Comparison of ENCODE assay signal across 13 mouse cellular contexts in genomic region chr7:97340907-97341849, GRCm38 (mm10). TPM values are rescaled to one million over a fixed set of nuclear protein-coding genes. Genes with fewer than 3 reads are reported as not detected.
DNase-seq lines count a peak whose midpoint lies in the region; ATAC-seq and TF ChIP-seq lines count a peak whose summit lies in the region.
"Had no signal": no experiment of that assay in that cellular context is flagged by ENCODE, and none has a peak within 500 bp of the region (broad histone marks: within the 10 kb centered on the region; RNA-seq: fewer than 3 reads in every experiment).

No protein-coding gene starts in this region.

- peak; percentile 36 to 56 for DNase-seq in kidney, postnatal 36 days
- DNase-seq in kidney, postnatal 10 days: no peak
- peak; percentile 97 for DNase-seq in R1 (ENCODE audit: low read depth, low spot score)
- peak; percentile 97 for DNase-seq in liver, adult 2 months (ENCODE audit: extremely low read depth, low read depth, low spot score)
- DNase-seq in right cerebral cortex, postnatal 25 days: no peak
- no peak for DNase-seq in layer of hippocampus, postnatal 25 days (ENCODE audit: extremely low spot score in 1 of 2, low spot score in 1 of 2)
- DNase-seq: adrenal gland, adult 8-10 months; cerebellum, adult 11-12 months; gastrocnemius, postnatal 36 days had no signal

- 38% methylated on average over 18 of the region's 18 CpGs for WGBS in liver, adult 2 months
- WGBS in stomach, embryonic 16.5 days: 54% methylated on average over 18 of the region's 18 CpGs

- no peak overlapping the region for H3K4me3 ChIP-seq in liver, adult 2 months (ENCODE audit: insufficient read depth, low read depth, low read length)
- no peak overlapping the region for H3K4me3 ChIP-seq in stomach, embryonic 16.5 days (replicated peaks; ENCODE audit: low read length)
- H3K4me3 ChIP-seq: hindbrain, embryonic 12.5 days; myocyte had no signal

- no peaks in the 10 kb centered on the region for H3K36me3 ChIP-seq in liver, adult 2 months (ENCODE audit: control insufficient read depth, insufficient read depth, low read length)
- H3K36me3 ChIP-seq in stomach, embryonic 16.5 days (ENCODE audit: control insufficient read depth, insufficient read depth, low read length): no peaks in the 10 kb centered on the region
- H3K36me3 ChIP-seq: hindbrain, embryonic 12.5 days had no signal

- 0 out of 2 replicates have a peak overlapping the region, but pooled peaks have one; percentile 0 for H3K4me2 ChIP-seq in stomach, embryonic 16.5 days (ENCODE audit: low read depth, low read length)
- H3K4me2 ChIP-seq: hindbrain, embryonic 12.5 days had no signal

- no peak overlapping the region for H3K9ac ChIP-seq in liver, adult 2 months (ENCODE audit: low read depth, low read length)
- no peak overlapping the region for H3K9ac ChIP-seq in stomach, embryonic 16.5 days (ENCODE audit: low read length)
- H3K9ac ChIP-seq: hindbrain, embryonic 12.5 days had no signal

- H3K4me1 ChIP-seq in liver, adult 2 months (ENCODE audit: control insufficient read depth, insufficient read depth, low read length): peaks cover 21% of the 10 kb centered on the region
- H3K4me1 ChIP-seq in stomach, embryonic 16.5 days (ENCODE audit: control insufficient read depth, insufficient read depth, low read length): peaks cover 12% of the 10 kb centered on the region

- H3K27me3 ChIP-seq in liver, adult 2 months (ENCODE audit: control insufficient read depth, insufficient read depth, low read length): no peaks in the 10 kb centered on the region
- no peaks in the 10 kb centered on the region for H3K27me3 ChIP-seq in stomach, embryonic 16.5 days (ENCODE audit: control insufficient read depth, insufficient read depth, low read length)
- H3K27me3 ChIP-seq: hindbrain, embryonic 12.5 days had no signal

- TF ChIP-seq CTCF in liver, adult 2 months (IDR thresholded peaks at IDR 0.05; ENCODE audit: low read depth, low read length): no peak

- TF ChIP-seq POLR2A in liver, adult 2 months (IDR thresholded peaks at IDR 0.05; ENCODE audit: extremely low read depth, insufficient read depth, low read length): no peak

- peaks cover 8% of the 10 kb centered on the region; the same call in 1 of the 2 replicates for H3K79me2 ChIP-seq in liver, adult 2 months (ENCODE audit: control insufficient read depth, insufficient read depth, low read length)

- no peaks in the 10 kb centered on the region for H3K9me3 ChIP-seq in stomach, embryonic 16.5 days (replicated peaks; ENCODE audit: control insufficient read depth, low read length)
- H3K9me3 ChIP-seq: hindbrain, embryonic 12.5 days had no signal

- H3K27ac ChIP-seq in liver, adult 2 months (replicated peaks; ENCODE audit: insufficient read depth, low read depth, low read length): peak overlapping the region; percentile 78
- peak overlapping the region; percentile 38 for H3K27ac ChIP-seq in stomach, embryonic 16.5 days (ENCODE audit: low read length)
- H3K27ac ChIP-seq: hindbrain, embryonic 12.5 days; macrophage had no signal

- ATAC-seq in stomach, embryonic 16.5 days (ENCODE audit: insufficient read depth, low FRiP score): peak; percentile 57; the same call in 1 of the 2 replicates

RNA-seq across cellular contexts. Expression of gene Kctd21, which starts 9.1 kb away (rescaled TPM):
- total RNA-seq in liver, adult 2 months (2014; rRNA removed): 3.2 and 4.2 TPM in 2 replicates
- 4.8 and 5.4 TPM in 2 replicates for polyA plus RNA-seq in liver, adult 2 months (2012; rRNA removed)
- 5.1 and 5.3 TPM in 2 replicates for polyA plus RNA-seq in stomach, embryonic 16.5 days (2015; fragmentation: Nextera tagmentation; extraction: Ambion mirVana)
- total RNA-seq in layer of hippocampus, postnatal 25 days (2021): 10 to 100 TPM; 10.5 to 14.8 TPM

RNA-seq across cellular contexts. Expression of gene Usp35, which starts 9.4 kb away (rescaled TPM):
- 0.87 and 1.0 TPM in 2 replicates for total RNA-seq in liver, adult 2 months (2014; rRNA removed)
- polyA plus RNA-seq in liver, adult 2 months (2012; rRNA removed): 0.86 and 1.5 TPM in 2 replicates
- polyA plus RNA-seq in stomach, embryonic 16.5 days (2015; fragmentation: Nextera tagmentation; extraction: Ambion mirVana): 0.95 and 1.5 TPM in 2 replicates
- 10 to 100 TPM; 11.5 to 14.0 TPM for total RNA-seq in layer of hippocampus, postnatal 25 days (2021)

RNA-seq across cellular contexts. Expression of gene Alg8, which starts 30.2 kb away (rescaled TPM):
- 3.3 and 6.2 TPM in 2 replicates for total RNA-seq in liver, adult 2 months (2014; rRNA removed)
- polyA plus RNA-seq in liver, adult 2 months (2012; rRNA removed): 6.3 and 7.5 TPM in 2 replicates
- polyA plus RNA-seq in stomach, embryonic 16.5 days (2015; fragmentation: Nextera tagmentation; extraction: Ambion mirVana): 38.5 and 42.5 TPM in 2 replicates
- total RNA-seq in layer of hippocampus, postnatal 25 days (2021): 10 to 100 TPM; 10.7 to 11.1 TPM

RNA-seq across cellular contexts. Expression of gene Ndufc2, which starts 58.6 kb away (rescaled TPM):
- 213 and 221 TPM in 2 replicates for total RNA-seq in liver, adult 2 months (2014; rRNA removed)
- 191 and 204 TPM in 2 replicates for polyA plus RNA-seq in liver, adult 2 months (2012; rRNA removed)
- polyA plus RNA-seq in stomach, embryonic 16.5 days (2015; fragmentation: Nextera tagmentation; extraction: Ambion mirVana): 292 and 373 TPM in 2 replicates
- total RNA-seq in layer of hippocampus, postnatal 25 days (2021): 100 to 1,000 TPM; 231 to 241 TPM

Comparison
In these comparisons a context has a peak if more than half of its experiments do, and no peak if none do; other contexts are left out.
1. DNase-seq: peak in kidney, postnatal 36 days (2 of 2), R1 (single experiment) and liver, adult 2 months (single experiment); none in kidney, postnatal 10 days (single experiment), right cerebral cortex, postnatal 25 days (single experiment) and layer of hippocampus, postnatal 25 days (0 of 2).